Mouse (Mus musculus): ENCODE results near the gene Tifab. TPM values are rescaled to one million over a fixed set of nuclear protein-coding genes. Genes with fewer than 3 reads are reported as not detected.

The Tifab gene
- total RNA-seq, 1 experiment from 2014 or later, result 7.1 TPM

GRCm38 (mm10) chr13:56183687-56184086 is 5.0 kb upstream of the Tifab start:
- no peak for ATAC-seq (ENCODE audit: extremely low read depth, insufficient number of reproducible peaks, low FRiP score, poor library complexity, severe bottlenecking)

GRCm38 (mm10) chr13:56181424-56181823 is 2.7 kb upstream of the Tifab start:
- no peak for ATAC-seq (ENCODE audit: extremely low read depth, insufficient number of reproducible peaks, low FRiP score, poor library complexity, severe bottlenecking)

GRCm38 (mm10) chr13:56176310-56176709 is 2.4 kb downstream of the Tifab start:
- no peak for ATAC-seq (ENCODE audit: extremely low read depth, insufficient number of reproducible peaks, low FRiP score, poor library complexity, severe bottlenecking)

GRCm38 (mm10) chr13:56175848-56176247 is 2.8 kb downstream of the Tifab start:
- ATAC-seq (ENCODE audit: extremely low read depth, insufficient number of reproducible peaks, low FRiP score, poor library complexity, severe bottlenecking), result no peak

GRCm38 (mm10) chr13:56172901-56173545 is 5.7 kb downstream of the Tifab start:
- no peak for ATAC-seq (ENCODE audit: extremely low read depth, insufficient number of reproducible peaks, low FRiP score, poor library complexity, severe bottlenecking)

- ATAC-seq (ENCODE audit: extremely low read depth, insufficient number of reproducible peaks, low FRiP score, poor library complexity, severe bottlenecking), result no peak
Observed at GRCm38 (mm10) chr13:56172106-56172505, 6.6 kb downstream of the Tifab start.

- no peak for ATAC-seq (ENCODE audit: extremely low read depth, insufficient number of reproducible peaks, low FRiP score, poor library complexity, severe bottlenecking)
Observed at GRCm38 (mm10) chr13:56168403-56168781, 10.3 kb downstream of the Tifab start.

GRCm38 (mm10) chr13:56167446-56168402 is 11.0 kb downstream of the Tifab start:
- peak; percentile 55; the same call in 1 of the 2 replicates for ATAC-seq (ENCODE audit: extremely low read depth, insufficient number of reproducible peaks, low FRiP score, poor library complexity, severe bottlenecking)

- ATAC-seq (ENCODE audit: extremely low read depth, insufficient number of reproducible peaks, low FRiP score, poor library complexity, severe bottlenecking), result no peak
Observed at GRCm38 (mm10) chr13:56165561-56165960, 13.1 kb downstream of the Tifab start.

GRCm38 (mm10) chr13:56164372-56164771 is 14.3 kb downstream of the Tifab start:
- ATAC-seq (ENCODE audit: extremely low read depth, insufficient number of reproducible peaks, low FRiP score, poor library complexity, severe bottlenecking), result no peak

- no peak for ATAC-seq (ENCODE audit: extremely low read depth, insufficient number of reproducible peaks, low FRiP score, poor library complexity, severe bottlenecking)
Observed at GRCm38 (mm10) chr13:56163751-56164150, 14.9 kb downstream of the Tifab start.

GRCm38 (mm10) chr13:56162859-56163258 is 15.8 kb downstream of the Tifab start:
- no peak for ATAC-seq (ENCODE audit: extremely low read depth, insufficient number of reproducible peaks, low FRiP score, poor library complexity, severe bottlenecking)

- no peak for ATAC-seq (ENCODE audit: extremely low read depth, insufficient number of reproducible peaks, low FRiP score, poor library complexity, severe bottlenecking)
Observed at GRCm38 (mm10) chr13:56159614-56160363, 18.9 kb downstream of the Tifab start.

GRCm38 (mm10) chr13:56159016-56159601 is 19.6 kb downstream of the Tifab start:
- peak; percentile 42; the same call in 1 of the 2 replicates for ATAC-seq (ENCODE audit: extremely low read depth, insufficient number of reproducible peaks, low FRiP score, poor library complexity, severe bottlenecking)

GRCm38 (mm10) chr13:56155671-56156070 is 23.0 kb downstream of the Tifab start:
- no peak for ATAC-seq (ENCODE audit: extremely low read depth, insufficient number of reproducible peaks, low FRiP score, poor library complexity, severe bottlenecking)

GRCm38 (mm10) chr13:56155048-56155447 is 23.6 kb downstream of the Tifab start:
- no peak for ATAC-seq (ENCODE audit: extremely low read depth, insufficient number of reproducible peaks, low FRiP score, poor library complexity, severe bottlenecking)

GRCm38 (mm10) chr13:56152773-56153460 is 25.8 kb downstream of the Tifab start:
- ATAC-seq (ENCODE audit: extremely low read depth, insufficient number of reproducible peaks, low FRiP score, poor library complexity, severe bottlenecking), result no peak

- peak; percentile 86 for ATAC-seq (ENCODE audit: extremely low read depth, insufficient number of reproducible peaks, low FRiP score, poor library complexity, severe bottlenecking)
Observed at GRCm38 (mm10) chr13:56151404-56152226, 27.1 kb downstream of the Tifab start.
